Mouse (Mus musculus) erythroblast, embryonic 14.5 days (primary cell): ENCODE results near the gene Eri3.

Experiments
- GATA1 ChIP-seq: IDR thresholded peaks from 2 replicates; pipeline ENCODE4 v1.6.1; 2012; ENCODE audit warnings: low read length, inconsistent platforms, mixed read lengths
- TAL1 ChIP-seq: IDR thresholded peaks from 3 replicates; pipeline ENCODE4 v1.6.1; 2012; ENCODE audit warnings: low read length, inconsistent platforms, mixed read lengths

- TF ChIP-seq GATA1 (no peak), TAL1 (no peak)
Measured at GRCm38 (mm10) chr4:117686354-117686753, 136.2 kb downstream of the Eri3 start.
